Mouse (Mus musculus): ENCODE data around the gene Fam71b. TPM values are rescaled to one million over a fixed set of nuclear protein-coding genes. Genes with fewer than 3 reads are reported as not detected.
A peak's percentile ranks its signal among the peaks of the same experiment; 100 is the strongest.
"Not testable (repeated sequence)": the region's sequence is repeated elsewhere in the genome, so short reads cannot be mapped to it uniquely, and the experiment has no call there.

The Fam71b gene
- polyA plus RNA-seq, 1 experiment from 2014 or later = not detected

GRCm38 (mm10) chr11:46410018-46410563 lies 13.7 kb downstream of the Fam71b start:
- WGBS = 48% methylated on average over 2 of the region's 2 CpGs
- no peaks in the 10 kb centered on the region for H3K27me3 ChIP-seq (replicated peaks)
- no peaks in the 10 kb centered on the region for H3K9me3 ChIP-seq
- no peak overlapping the region for H3K9ac ChIP-seq
- no peak overlapping the region for H3K27ac ChIP-seq
- H3K4me1 ChIP-seq (replicated peaks) = no peaks in the 10 kb centered on the region
- no peak overlapping the region for H3K4me3 ChIP-seq (replicated peaks)
- H3K4me2 ChIP-seq (replicated peaks) = no peak overlapping the region
- ATAC-seq = no peak
- no peaks in the 10 kb centered on the region for H3K36me3 ChIP-seq

GRCm38 (mm10) chr11:46418438-46418837 lies 22.1 kb downstream of the Fam71b start:
- no peak overlapping the region for H3K9ac ChIP-seq
- no peaks in the 10 kb centered on the region for H3K36me3 ChIP-seq
- H3K27ac ChIP-seq = no peak overlapping the region
- ATAC-seq = no peak
- WGBS = 38% methylated on average over 1 of the region's 1 CpGs
- no peak overlapping the region for H3K4me3 ChIP-seq (replicated peaks)
- H3K4me2 ChIP-seq (replicated peaks) = no peak overlapping the region
- no peaks in the 10 kb centered on the region for H3K4me1 ChIP-seq (replicated peaks)
- H3K27me3 ChIP-seq (replicated peaks) = no peaks in the 10 kb centered on the region
- H3K9me3 ChIP-seq = no peaks in the 10 kb centered on the region

- Histone ChIP-seq H3K27ac (no peak overlapping the region), H3K36me3 (no peaks in the 10 kb centered on the region), H3K9ac (no peak overlapping the region), H3K4me1 (replicated peaks) (no peaks in the 10 kb centered on the region), H3K4me3 (replicated peaks) (no peak overlapping the region), H3K9me3 (no peaks in the 10 kb centered on the region), H3K27me3 (replicated peaks) (no peaks in the 10 kb centered on the region), H3K4me2 (replicated peaks) (no peak overlapping the region)
- no peak for ATAC-seq
- whole genome bisulfite sequencing = 62% methylated on average over 5 of the region's 5 CpGs
Measured at GRCm38 (mm10) chr11:46418860-46419259, 22.5 kb downstream of the Fam71b start.

- Histone ChIP-seq H3K27ac (no peak overlapping the region), H3K9me3 (no peaks in the 10 kb centered on the region), H3K4me3 (replicated peaks) (no peak overlapping the region), H3K4me2 (replicated peaks) (no peak overlapping the region), H3K9ac (no peak overlapping the region), H3K4me1 (replicated peaks) (no peaks in the 10 kb centered on the region), H3K27me3 (replicated peaks) (no peaks in the 10 kb centered on the region), H3K36me3 (no peaks in the 10 kb centered on the region)
- ATAC-seq = no peak
- WGBS = 75% methylated on average over 8 of the region's 8 CpGs
Measured at GRCm38 (mm10) chr11:46421086-46421888, 24.9 kb downstream of the Fam71b start.

- 39% methylated on average over 4 of the region's 4 CpGs for WGBS
- ATAC-seq; H3K9me3 ChIP-seq; H3K27me3 ChIP-seq (replicated peaks); H3K9ac ChIP-seq; H3K4me1 ChIP-seq (replicated peaks); H3K4me3 ChIP-seq (replicated peaks); H3K27ac ChIP-seq; H3K36me3 ChIP-seq; H3K4me2 ChIP-seq (replicated peaks): not testable (repeated sequence)
Measured at GRCm38 (mm10) chr11:46428131-46428530, 31.8 kb downstream of the Fam71b start.

GRCm38 (mm10) chr11:46430123-46430522 lies 33.8 kb downstream of the Fam71b start:
- H3K4me1 ChIP-seq (replicated peaks) = no peaks in the 10 kb centered on the region
- no peaks in the 10 kb centered on the region for H3K27me3 ChIP-seq (replicated peaks)
- H3K4me3 ChIP-seq (replicated peaks) = no peak overlapping the region
- no peak for ATAC-seq
- 83% methylated on average over 2 of the region's 2 CpGs for WGBS
- no peak overlapping the region for H3K27ac ChIP-seq
- no peaks in the 10 kb centered on the region for H3K9me3 ChIP-seq
- H3K9ac ChIP-seq = no peak overlapping the region
- no peak overlapping the region for H3K4me2 ChIP-seq (replicated peaks)
- no peaks in the 10 kb centered on the region for H3K36me3 ChIP-seq

- peak; percentile 88 for ATAC-seq
- WGBS = 8% methylated on average over 3 of the region's 3 CpGs
- Histone ChIP-seq H3K36me3 (no peaks in the 10 kb centered on the region), H3K27ac (no peak overlapping the region), H3K27me3 (replicated peaks) (no peaks in the 10 kb centered on the region), H3K4me2 (replicated peaks) (no peak overlapping the region), H3K4me3 (replicated peaks) (no peak overlapping the region), H3K9me3 (no peaks in the 10 kb centered on the region), H3K4me1 (replicated peaks) (no peaks in the 10 kb centered on the region), H3K9ac (no peak overlapping the region)
Measured at GRCm38 (mm10) chr11:46431129-46431528, 34.8 kb downstream of the Fam71b start.

- no peak overlapping the region for H3K9ac ChIP-seq
- H3K4me1 ChIP-seq (replicated peaks) = peaks cover 3% of the 10 kb centered on the region; the same call in 1 of the 2 replicates
- H3K27ac ChIP-seq = no peak overlapping the region
- ATAC-seq = no peak
- no peaks in the 10 kb centered on the region for H3K36me3 ChIP-seq
- H3K4me2 ChIP-seq (replicated peaks) = no peak overlapping the region
- H3K27me3 ChIP-seq (replicated peaks) = no peaks in the 10 kb centered on the region
- no peak overlapping the region for H3K4me3 ChIP-seq (replicated peaks)
- no peaks in the 10 kb centered on the region for H3K9me3 ChIP-seq
Measured at GRCm38 (mm10) chr11:46435363-46435762, 39.0 kb downstream of the Fam71b start.

- WGBS = under 1% methylated on average over 59 of the region's 59 CpGs
- peaks cover 3% of the 10 kb centered on the region; the same call in 1 of the 2 replicates for H3K4me1 ChIP-seq (replicated peaks)
- peak; percentile 99 for ATAC-seq
- no peaks in the 10 kb centered on the region for H3K27me3 ChIP-seq (replicated peaks)
- H3K9ac ChIP-seq = peak within 1 kb of the TSS; percentile 89
- H3K9me3 ChIP-seq = no peaks in the 10 kb centered on the region
- H3K4me3 ChIP-seq (replicated peaks) = peak within 1 kb of the TSS; percentile 77
- no peaks in the 10 kb centered on the region for H3K36me3 ChIP-seq
- peak within 1 kb of the TSS; percentile 92 for H3K27ac ChIP-seq
- peak within 1 kb of the TSS; percentile 70 for H3K4me2 ChIP-seq (replicated peaks)
Measured at GRCm38 (mm10) chr11:46436760-46437458, 40.5 kb downstream of the Fam71b start, which contains the start of gene Med7. Med7 (plus strand) TSS chr11:46436925.

- peak overlapping the region; percentile 89 for H3K9ac ChIP-seq
- 1% methylated on average over 23 of the region's 23 CpGs for WGBS
- H3K4me3 ChIP-seq (replicated peaks) = peak overlapping the region; percentile 77
- H3K4me2 ChIP-seq (replicated peaks) = peak overlapping the region; percentile 70
- H3K4me1 ChIP-seq (replicated peaks) = peaks cover 3% of the 10 kb centered on the region; the same call in 1 of the 2 replicates
- H3K36me3 ChIP-seq = no peaks in the 10 kb centered on the region
- H3K9me3 ChIP-seq = no peaks in the 10 kb centered on the region
- no peak; the same call in 1 of the 2 replicates for ATAC-seq
- H3K27ac ChIP-seq = peak overlapping the region; percentile 92; the same call in 1 of the 2 replicates
- H3K27me3 ChIP-seq (replicated peaks) = no peaks in the 10 kb centered on the region
Measured at GRCm38 (mm10) chr11:46437459-46438000, 41.2 kb downstream of the Fam71b start.

- Histone ChIP-seq H3K27me3 (replicated peaks) (no peaks in the 10 kb centered on the region), H3K9me3 (no peaks in the 10 kb centered on the region), H3K4me2 (replicated peaks) (no peak overlapping the region), H3K36me3 (no peaks in the 10 kb centered on the region; the same call in 1 of the 2 replicates), H3K4me1 (replicated peaks) (peaks cover 3% of the 10 kb centered on the region; the same call in 1 of the 2 replicates), H3K27ac (no peak overlapping the region), H3K9ac (no peak overlapping the region), H3K4me3 (replicated peaks) (no peak overlapping the region)
- 75% methylated on average over 5 of the region's 5 CpGs for WGBS
- ATAC-seq = no peak
Measured at GRCm38 (mm10) chr11:46439005-46439543, 42.7 kb downstream of the Fam71b start.

GRCm38 (mm10) chr11:46441774-46442173 lies 45.4 kb downstream of the Fam71b start:
- H3K4me2 ChIP-seq (replicated peaks) = no peak overlapping the region

More at GRCm38 (mm10) chr11:46441774-46442173, 45.4 kb downstream of the Fam71b start:
- no peak for ATAC-seq
- Histone ChIP-seq H3K4me1 (replicated peaks) (peaks cover 3% of the 10 kb centered on the region; the same call in 1 of the 2 replicates), H3K27me3 (replicated peaks) (no peaks in the 10 kb centered on the region), H3K4me3 (replicated peaks) (no peak overlapping the region), H3K36me3 (no peaks in the 10 kb centered on the region; the same call in 1 of the 2 replicates), H3K9me3 (no peaks in the 10 kb centered on the region), H3K27ac (no peak overlapping the region), H3K9ac (no peak overlapping the region)
- WGBS = 84% methylated on average over 1 of the region's 1 CpGs

Measured in intestine, embryonic 15.5 days (tissue).